Mouse (Mus musculus) midbrain, embryonic 16.5 days (tissue): ENCODE data around the gene Wdfy1. TPM values are rescaled to one million over a fixed set of nuclear protein-coding genes. Genes with fewer than 3 reads are reported as not detected.
A peak's percentile ranks its signal among the peaks of the same experiment; 100 is the strongest.

Experiments used
- ATAC-seq: fragments of 200-750 bp; cut with Nextera tagmentation; 2 replicates; pipeline ENCODE4 v1.8.0; 2017; ENCODE audit warnings: moderate TSS enrichment
- H3K27ac ChIP-seq: fragments of 300-500 bp; sonication (generic); 2 replicates; pipeline ENCODE4 v1.5.1; 2014; ENCODE audit warnings: mild to moderate bottlenecking, low read length, mixed read lengths
- H3K27me3 ChIP-seq: fragments of 300-500 bp; sonication (generic); 2 replicates; pipeline ENCODE4 v1.6.1; 2014; ENCODE audit warnings: low read depth, low read length, mixed read lengths; ENCODE audit not compliant: control insufficient read depth, insufficient read depth
- H3K36me3 ChIP-seq: fragments of 300-500 bp; sonication (generic); 2 replicates; pipeline ENCODE4 v1.6.1; 2014; ENCODE audit warnings: mild to moderate bottlenecking, low read length, moderate library complexity, mixed read lengths; ENCODE audit not compliant: control insufficient read depth, insufficient read depth
- H3K4me1 ChIP-seq: fragments of 300-500 bp; sonication (generic); 2 replicates; pipeline ENCODE4 v1.6.1; 2014; ENCODE audit warnings: mild to moderate bottlenecking, low read length, mixed read lengths; ENCODE audit not compliant: control insufficient read depth, insufficient read depth
- H3K4me2 ChIP-seq: fragments of 300-500 bp; sonication (generic); 2 replicates; pipeline ENCODE4 v1.6.1; 2014; ENCODE audit warnings: mild to moderate bottlenecking, low read length, mixed read lengths
- H3K4me3 ChIP-seq: fragments of 300-500 bp; sonication (generic); 2 replicates; pipeline ENCODE4 v1.5.1; 2014; ENCODE audit warnings: low read depth, mild to moderate bottlenecking, low read length, moderate library complexity, mixed read lengths
- H3K9ac ChIP-seq: fragments of 300-500 bp; sonication (generic); 2 replicates; pipeline ENCODE4 v1.6.1; 2014; ENCODE audit warnings: low read depth, low read length, mixed read lengths
- H3K9me3 ChIP-seq: fragments of 300-500 bp; sonication (generic); replicated peaks from 2 replicates; pipeline ENCODE4 v1.6.1; 2014; ENCODE audit warnings: mild to moderate bottlenecking, low read length, mixed read lengths; ENCODE audit not compliant: control insufficient read depth, poor library complexity, severe bottlenecking
- WGBS: fragments of 180-500 bp; shearing (Covaris S2); extraction: QIAGEN DNeasy Blood & Tissue Kit; methylation state at CpG from one replicate; pipeline ENCODE4 v1.1.7; 2014; 5-methylcytosine and 5-hydroxymethylcytosine counted together
- polyA plus RNA-seq: library from polyadenylated mRNA; unstranded; fragments of >200 nt; fragmentation: Nextera tagmentation; extraction: Ambion mirVana; gene quantifications from 2 replicates; pipeline ENCODE4 v1.2.1, GENCODE M21; 2015

Wdfy1 gene
- polyA plus RNA-seq, 1 experiment from 2014 or later = 137 TPM

- WGBS = 86% methylated on average over 7 of the region's 7 CpGs
- no peaks in the 10 kb centered on the region for H3K9me3 ChIP-seq
- ATAC-seq = no peak
- no peak overlapping the region for H3K9ac ChIP-seq
- no peak overlapping the region for H3K4me2 ChIP-seq
- H3K36me3 ChIP-seq = peaks cover 16% of the 10 kb centered on the region
- H3K27ac ChIP-seq = no peak overlapping the region
- no peak overlapping the region for H3K4me3 ChIP-seq
- no peaks in the 10 kb centered on the region for H3K27me3 ChIP-seq
- no peaks in the 10 kb centered on the region for H3K4me1 ChIP-seq
These were observed 33.0 kb downstream of the Wdfy1 start for GRCm38 (mm10) chr1:79742949-79743348.

GRCm38 (mm10) chr1:79741002-79741401 is 34.9 kb downstream of the Wdfy1 start:
- Histone ChIP-seq H3K9ac (no peak overlapping the region), H3K4me1 (no peaks in the 10 kb centered on the region), H3K27ac (no peak overlapping the region; the same call in 1 of the 2 replicates), H3K4me3 (no peak overlapping the region), H3K9me3 (no peaks in the 10 kb centered on the region), H3K36me3 (peaks cover 16% of the 10 kb centered on the region), H3K27me3 (no peaks in the 10 kb centered on the region), H3K4me2 (no peak overlapping the region)
- ATAC-seq = 0 out of 2 replicates have a peak, but pooled peaks have one; percentile 42
- WGBS = 82% methylated on average over 4 of the region's 4 CpGs

GRCm38 (mm10) chr1:79739726-79740125 is 36.2 kb downstream of the Wdfy1 start:
- H3K27me3 ChIP-seq = no peaks in the 10 kb centered on the region
- no peak for ATAC-seq
- 96% methylated on average over 2 of the region's 2 CpGs for WGBS

GRCm38 (mm10) chr1:79736408-79736807 is 39.5 kb downstream of the Wdfy1 start:
- Histone ChIP-seq H3K4me3 (no peak overlapping the region), H3K9me3 (no peaks in the 10 kb centered on the region), H3K27me3 (no peaks in the 10 kb centered on the region), H3K27ac (no peak overlapping the region), H3K9ac (no peak overlapping the region), H3K4me2 (no peak overlapping the region), H3K36me3 (peaks cover 18% of the 10 kb centered on the region), H3K4me1 (no peaks in the 10 kb centered on the region)
- no peak for ATAC-seq
- WGBS = 96% methylated on average over 3 of the region's 3 CpGs

More at GRCm38 (mm10) chr1:79739726-79740125, 36.2 kb downstream of the Wdfy1 start:
- Histone ChIP-seq H3K4me1 (no peaks in the 10 kb centered on the region), H3K27ac (no peak overlapping the region), H3K4me3 (no peak overlapping the region), H3K9ac (no peak overlapping the region), H3K9me3 (no peaks in the 10 kb centered on the region), H3K36me3 (peaks cover 15% of the 10 kb centered on the region), H3K4me2 (no peak overlapping the region)

GRCm38 (mm10) chr1:79734794-79735193 is 41.1 kb downstream of the Wdfy1 start:
- Histone ChIP-seq H3K9me3 (no peaks in the 10 kb centered on the region), H3K27me3 (no peaks in the 10 kb centered on the region), H3K9ac (no peak overlapping the region), H3K4me1 (no peaks in the 10 kb centered on the region), H3K4me2 (no peak overlapping the region), H3K36me3 (peaks cover 18% of the 10 kb centered on the region), H3K27ac (no peak overlapping the region), H3K4me3 (no peak overlapping the region)
- no peak for ATAC-seq
- WGBS = 90% methylated on average over 5 of the region's 5 CpGs

GRCm38 (mm10) chr1:79714152-79714923 is 61.6 kb downstream of the Wdfy1 start:
- H3K4me1 ChIP-seq = no peaks in the 10 kb centered on the region; the same call in 1 of the 2 replicates
- no peaks in the 10 kb centered on the region for H3K27me3 ChIP-seq
- 0 out of 2 replicates have a peak, but pooled peaks have one; percentile 42 for ATAC-seq
- 90% methylated on average over 13 of the region's 13 CpGs for WGBS
- peaks cover 19% of the 10 kb centered on the region; the same call in 1 of the 2 replicates for H3K36me3 ChIP-seq
- no peaks in the 10 kb centered on the region for H3K9me3 ChIP-seq
- no peak overlapping the region for H3K27ac ChIP-seq
- no peak overlapping the region for H3K9ac ChIP-seq
- no peak overlapping the region for H3K4me2 ChIP-seq
- no peak overlapping the region for H3K4me3 ChIP-seq

- WGBS = 92% methylated on average over 5 of the region's 5 CpGs
These were observed 62.9 kb downstream of the Wdfy1 start for GRCm38 (mm10) chr1:79713081-79713480.

GRCm38 (mm10) chr1:79711147-79712126 is 64.5 kb downstream of the Wdfy1 start:
- Histone ChIP-seq H3K4me1 (no peaks in the 10 kb centered on the region; the same call in 1 of the 2 replicates), H3K27ac (no peak overlapping the region), H3K4me3 (no peak overlapping the region), H3K9me3 (no peaks in the 10 kb centered on the region), H3K36me3 (peaks cover 30% of the 10 kb centered on the region), H3K9ac (no peak overlapping the region), H3K27me3 (no peaks in the 10 kb centered on the region), H3K4me2 (no peak overlapping the region)
- ATAC-seq = no peak
- WGBS = 85% methylated on average over 18 of the region's 18 CpGs

More at GRCm38 (mm10) chr1:79713081-79713480, 62.9 kb downstream of the Wdfy1 start:
- Histone ChIP-seq H3K4me1 (no peaks in the 10 kb centered on the region; the same call in 1 of the 2 replicates), H3K27me3 (no peaks in the 10 kb centered on the region), H3K4me3 (no peak overlapping the region), H3K9me3 (no peaks in the 10 kb centered on the region), H3K27ac (no peak overlapping the region), H3K4me2 (no peak overlapping the region), H3K36me3 (peaks cover 23% of the 10 kb centered on the region), H3K9ac (no peak overlapping the region)
- ATAC-seq = no peak
